Mouse (Mus musculus) liver, adult 2 months (tissue): ENCODE results near the gene Nsun7. TPM values are rescaled to one million over a fixed set of nuclear protein-coding genes. Genes with fewer than 3 reads are reported as not detected.

Experiments
- DNase-seq: peaks from one replicate; pipeline ENCODE4 v3.0.0-alpha.2; 2011; ENCODE audit warnings: low read depth, low spot score; ENCODE audit errors: extremely low read depth
- H3K27ac ChIP-seq: fragments of 200-500 bp; replicated peaks from 2 replicates; pipeline ENCODE4 v1.5.1; 2012; ENCODE audit warnings: low read depth, mild to moderate bottlenecking, control low read depth, inconsistent platforms, low read length; ENCODE audit not compliant: insufficient read depth
- H3K27me3 ChIP-seq: fragments of 200-500 bp; 2 replicates; pipeline ENCODE4 v1.6.1; 2012; ENCODE audit warnings: mild to moderate bottlenecking, moderate library complexity, low read length, inconsistent platforms; ENCODE audit not compliant: control insufficient read depth, insufficient read depth
- H3K36me3 ChIP-seq: fragments of 200-500 bp; 2 replicates; pipeline ENCODE4 v1.6.1; 2012; ENCODE audit warnings: low read length, inconsistent platforms; ENCODE audit not compliant: control insufficient read depth, insufficient read depth
- H3K4me1 ChIP-seq: fragments of 200-500 bp; 2 replicates; pipeline ENCODE4 v1.6.1; 2011; ENCODE audit warnings: low read length; ENCODE audit not compliant: control insufficient read depth, insufficient read depth
- H3K4me3 ChIP-seq: fragments of 200-500 bp; 2 replicates; pipeline ENCODE4 v1.5.1; 2011; ENCODE audit warnings: low read depth, mild to moderate bottlenecking, control low read depth, low read length, moderate library complexity; ENCODE audit not compliant: insufficient read depth
- H3K79me2 ChIP-seq: fragments of 200-500 bp; 2 replicates; pipeline ENCODE4 v1.6.1; 2012; ENCODE audit warnings: inconsistent platforms, mild to moderate bottlenecking, low read length, moderate library complexity; ENCODE audit not compliant: control insufficient read depth, insufficient read depth
- H3K9ac ChIP-seq: fragments of 200-500 bp; 2 replicates; pipeline ENCODE4 v1.6.1; 2012; ENCODE audit warnings: low read depth, mild to moderate bottlenecking, control low read depth, inconsistent platforms, low read length
- CTCF ChIP-seq: fragments of 200-500 bp; IDR thresholded peaks from 2 replicates; pipeline ENCODE4 v1.5.1; 2011; ENCODE audit warnings: low read depth, low read length, control low read depth
- POLR2A ChIP-seq: fragments of 200-500 bp; IDR thresholded peaks from 2 replicates; pipeline ENCODE4 v1.6.1; 2011; ENCODE audit warnings: low read length, control low read depth; ENCODE audit not compliant: insufficient read depth; ENCODE audit errors: extremely low read depth
- WGBS: fragments of 180-500 bp; shearing (Covaris S2); methylation state at CpG from one replicate; pipeline ENCODE4 v1.1.7; 2018; 5-methylcytosine and 5-hydroxymethylcytosine counted together
- polyA plus RNA-seq: library from polyadenylated mRNA; depleted of rRNA; stranded (reverse); fragments of >200 nt; gene quantifications from 2 replicates; pipeline ENCODE4 v1.2.3, GENCODE M21; 2012
- total RNA-seq: library from RNA; depleted of rRNA; stranded (reverse); fragments of >200 nt; gene quantifications from 2 replicates; pipeline ENCODE4 v1.2.3, GENCODE M21; 2014

Gene Nsun7
- total and polyA plus RNA-seq, 2 experiments, result 0.05 to 0.37 TPM

GRCm38 (mm10) chr5:66294106-66294625 lies 34.5 kb downstream of the Nsun7 start:
- H3K4me3 ChIP-seq, result no peak overlapping the region
- H3K9ac ChIP-seq, result no peak overlapping the region
- no peak for DNase-seq
- TF ChIP-seq POLR2A, result no peak
- TF ChIP-seq CTCF, result no peak
- H3K79me2 ChIP-seq, result no peaks in the 10 kb centered on the region
- H3K4me1 ChIP-seq, result 0 out of 2 replicates have a peak, but pooled peaks cover 2% of the 10 kb centered on the region
- no peaks in the 10 kb centered on the region for H3K27me3 ChIP-seq
- no peaks in the 10 kb centered on the region for H3K36me3 ChIP-seq
- H3K27ac ChIP-seq, result no peak overlapping the region
- 65% methylated on average over 11 of the region's 11 CpGs for WGBS

GRCm38 (mm10) chr5:66294952-66295351 lies 35.3 kb downstream of the Nsun7 start:
- no peak for TF ChIP-seq POLR2A
- no peak for TF ChIP-seq CTCF
- peak; percentile 17 for DNase-seq
- no peak overlapping the region for H3K4me3 ChIP-seq
- no peaks in the 10 kb centered on the region for H3K36me3 ChIP-seq
- no peaks in the 10 kb centered on the region for H3K27me3 ChIP-seq
- 80% methylated on average over 4 of the region's 4 CpGs for whole genome bisulfite sequencing
- H3K27ac ChIP-seq, result no peak overlapping the region
- 0 out of 2 replicates have a peak, but pooled peaks cover 2% of the 10 kb centered on the region for H3K4me1 ChIP-seq
- no peak overlapping the region for H3K9ac ChIP-seq
- no peaks in the 10 kb centered on the region for H3K79me2 ChIP-seq

- TF ChIP-seq CTCF (no peak), POLR2A (no peak)
- no peaks in the 10 kb centered on the region; the same call in 1 of the 2 replicates for H3K36me3 ChIP-seq
- 98% methylated on average over 5 of the region's 5 CpGs for WGBS
- H3K27me3 ChIP-seq, result no peaks in the 10 kb centered on the region
- H3K27ac ChIP-seq, result no peak overlapping the region
- no peak overlapping the region for H3K9ac ChIP-seq
- H3K4me1 ChIP-seq, result 0 out of 2 replicates have a peak, but pooled peaks cover 2% of the 10 kb centered on the region
- no peak overlapping the region for H3K4me3 ChIP-seq
- H3K79me2 ChIP-seq, result no peaks in the 10 kb centered on the region
- no peak for DNase-seq
Measured at GRCm38 (mm10) chr5:66296116-66296515, 36.4 kb downstream of the Nsun7 start.

- Histone ChIP-seq H3K4me1 (0 out of 2 replicates have a peak, but pooled peaks cover 2% of the 10 kb centered on the region), H3K79me2 (no peaks in the 10 kb centered on the region), H3K27me3 (no peaks in the 10 kb centered on the region), H3K4me3 (no peak overlapping the region), H3K27ac (no peak overlapping the region), H3K36me3 (peaks cover 8% of the 10 kb centered on the region; the same call in 1 of the 2 replicates), H3K9ac (no peak overlapping the region)
- DNase-seq, result no peak
- WGBS, result 81% methylated on average over 6 of the region's 6 CpGs
- TF ChIP-seq POLR2A, result no peak
- no peak for TF ChIP-seq CTCF
Measured at GRCm38 (mm10) chr5:66298856-66299255, 39.2 kb downstream of the Nsun7 start.

GRCm38 (mm10) chr5:66300576-66300975 lies 40.9 kb downstream of the Nsun7 start:
- no peak for DNase-seq
- H3K9ac ChIP-seq, result no peak overlapping the region
- no peaks in the 10 kb centered on the region for H3K4me1 ChIP-seq
- WGBS, result 96% methylated on average over 13 of the region's 13 CpGs
- H3K36me3 ChIP-seq, result peaks cover 8% of the 10 kb centered on the region; the same call in 1 of the 2 replicates
- TF ChIP-seq POLR2A, result no peak
- no peak for TF ChIP-seq CTCF
- H3K4me3 ChIP-seq, result no peak overlapping the region
- no peaks in the 10 kb centered on the region for H3K27me3 ChIP-seq
- H3K27ac ChIP-seq, result no peak overlapping the region
- H3K79me2 ChIP-seq, result no peaks in the 10 kb centered on the region

- no peaks in the 10 kb centered on the region for H3K27me3 ChIP-seq
- no peak overlapping the region for H3K4me3 ChIP-seq
- no peak for DNase-seq
- H3K27ac ChIP-seq, result no peak overlapping the region
- WGBS, result 95% methylated on average over 21 of the region's 21 CpGs
- peaks cover 10% of the 10 kb centered on the region; the same call in 1 of the 2 replicates for H3K36me3 ChIP-seq
- no peaks in the 10 kb centered on the region for H3K79me2 ChIP-seq
- H3K9ac ChIP-seq, result no peak overlapping the region
- no peaks in the 10 kb centered on the region for H3K4me1 ChIP-seq
- TF ChIP-seq CTCF, result no peak
Measured at GRCm38 (mm10) chr5:66302085-66302815, 42.6 kb downstream of the Nsun7 start.
